Mouse (Mus musculus) C2C12 (cell line): Measurements from ENCODE around the gene Rtn1. TPM values are rescaled to one million over a fixed set of nuclear protein-coding genes. Genes with fewer than 3 reads are reported as not detected.

Experiments used
- H3K27me3 ChIP-seq: one replicate; pipeline ENCODE4 v1.6.1; 2011; ENCODE audit not compliant: control insufficient read depth, insufficient read depth, insufficient read length
- H3K36me3 ChIP-seq: one replicate; pipeline ENCODE4 v1.6.1; 2011; ENCODE audit not compliant: control insufficient read depth, insufficient read depth
- H3K4me3 ChIP-seq: one replicate; pipeline ENCODE4 v1.5.1; 2011; ENCODE audit warnings: mild to moderate bottlenecking, control low read depth; ENCODE audit not compliant: poor library complexity, insufficient read depth, severe bottlenecking
- H3K79me2 ChIP-seq: one replicate; pipeline ENCODE4 v1.6.1; 2011; ENCODE audit not compliant: control insufficient read depth, insufficient read depth
- H3K79me3 ChIP-seq: one replicate; pipeline ENCODE4 v1.6.1; 2011; ENCODE audit warnings: low read depth, control low read depth
- H3ac ChIP-seq: one replicate; pipeline ENCODE3; 2011; ENCODE audit warnings: low read depth; ENCODE audit not compliant: control insufficient read depth, insufficient read length
- CEBPB ChIP-seq: IDR thresholded peaks from one replicate; pipeline ENCODE4 v1.6.1; 2011; ENCODE audit warnings: low read depth, mild to moderate bottlenecking, control low read depth, moderate library complexity
- CTCF ChIP-seq: IDR thresholded peaks from one replicate; pipeline ENCODE4 v1.5.1; 2011; ENCODE audit not compliant: control insufficient read depth, insufficient read depth, insufficient read length
- FOSL1 ChIP-seq: IDR thresholded peaks from one replicate; pipeline ENCODE4 v1.8.0; 2011; ENCODE audit warnings: mild to moderate bottlenecking, low read length; ENCODE audit not compliant: poor library complexity, insufficient read depth, severe bottlenecking
- MAX ChIP-seq: IDR thresholded peaks from one replicate; pipeline ENCODE4 v1.6.1; 2011; ENCODE audit warnings: mild to moderate bottlenecking, control low read depth
- MYOD1 ChIP-seq: IDR thresholded peaks from one replicate; pipeline ENCODE4 v1.6.1; 2011; ENCODE audit warnings: low read depth; ENCODE audit not compliant: control insufficient read depth, insufficient read length
- MYOG ChIP-seq: IDR thresholded peaks from one replicate; pipeline ENCODE4 v1.6.1; 2011; ENCODE audit not compliant: control insufficient read depth, insufficient read length; ENCODE audit errors: extremely low read depth
- USF1 ChIP-seq: IDR thresholded peaks from one replicate; pipeline ENCODE4 v1.6.1; 2011; ENCODE audit warnings: low read depth, mild to moderate bottlenecking, control low read depth, moderate library complexity
- polyA plus RNA-seq: library from polyadenylated mRNA; unstranded; fragments of >200 nt; fragmentation: generic; extraction: Trizol; gene quantifications from one replicate; pipeline ENCODE4 v1.2.1, GENCODE M21; 2012; ENCODE audit warnings: missing spikeins

The Rtn1 gene
- polyA plus RNA-seq, 1 experiment = not detected

DNA sequence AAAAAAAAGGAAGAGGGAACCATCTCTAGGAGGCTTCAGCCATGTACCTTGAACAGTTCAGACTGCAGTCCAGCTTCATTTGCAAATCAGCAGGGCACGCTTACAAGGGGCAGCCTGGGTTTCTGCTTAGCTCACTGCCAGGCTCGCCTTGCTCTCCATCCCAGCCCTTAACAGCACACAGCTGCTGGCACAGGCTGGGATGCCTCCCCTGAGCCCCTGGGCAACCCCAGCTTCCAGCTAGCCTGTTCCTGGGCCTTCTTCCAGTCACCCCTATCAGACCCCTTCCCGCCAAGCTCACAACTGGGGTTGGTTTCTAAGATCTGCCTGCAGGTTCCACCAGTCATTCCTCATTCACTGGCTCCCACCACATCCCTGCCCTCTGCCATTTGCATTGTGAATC is 155.8 kb downstream of the Rtn1 start:
- Histone ChIP-seq H3K36me3 (no peaks in the 10 kb centered on the region), H3K27me3 (peaks cover 4% of the 10 kb centered on the region), H3K79me2 (no peaks in the 10 kb centered on the region), H3K79me3 (no peaks in the 10 kb centered on the region), H3ac (no peak overlapping the region), H3K4me3 (no peak overlapping the region)
- no peak for TF ChIP-seq MYOD1
- no peak for TF ChIP-seq MAX
- no peak for TF ChIP-seq CTCF
- TF ChIP-seq FOSL1 = no peak
- no peak for TF ChIP-seq MYOG
- TF ChIP-seq CEBPB = no peak
- TF ChIP-seq USF1 = no peak

DNA sequence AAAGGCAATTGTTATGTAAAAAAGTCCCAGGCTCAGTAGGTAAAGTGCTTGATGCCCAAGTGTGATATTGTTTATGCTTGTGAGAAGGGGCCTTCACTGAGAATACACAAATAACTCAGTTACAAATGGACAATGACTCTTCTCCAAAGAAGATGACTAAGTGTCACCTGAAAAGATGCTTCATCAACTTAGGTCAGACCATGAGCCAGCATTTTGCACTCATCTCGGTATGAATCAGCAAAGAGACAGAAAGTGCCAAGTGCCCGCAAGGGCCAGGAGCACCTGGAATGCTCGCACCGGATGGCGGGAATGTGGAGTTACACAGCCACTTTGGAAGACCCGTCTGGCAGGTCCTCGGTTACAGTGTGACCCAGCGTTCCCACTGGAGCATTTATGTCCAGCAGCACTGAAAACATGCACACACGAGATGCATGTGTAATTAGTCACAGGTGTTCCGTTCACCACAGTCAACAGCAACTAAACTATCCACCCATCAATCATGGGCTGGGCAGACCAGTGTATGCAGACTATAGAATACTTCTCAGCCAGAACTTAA is 156.9 kb downstream of the Rtn1 start:
- H3K79me2 ChIP-seq = no peaks in the 10 kb centered on the region
- H3K36me3 ChIP-seq = no peaks in the 10 kb centered on the region
- no peaks in the 10 kb centered on the region for H3K79me3 ChIP-seq
- H3K27me3 ChIP-seq = peaks cover 4% of the 10 kb centered on the region
- no peak overlapping the region for H3ac ChIP-seq
- no peak overlapping the region for H3K4me3 ChIP-seq
- TF ChIP-seq MAX (no peak), MYOD1 (no peak), CEBPB (no peak), CTCF (no peak), MYOG (no peak), FOSL1 (no peak), USF1 (no peak)

DNA sequence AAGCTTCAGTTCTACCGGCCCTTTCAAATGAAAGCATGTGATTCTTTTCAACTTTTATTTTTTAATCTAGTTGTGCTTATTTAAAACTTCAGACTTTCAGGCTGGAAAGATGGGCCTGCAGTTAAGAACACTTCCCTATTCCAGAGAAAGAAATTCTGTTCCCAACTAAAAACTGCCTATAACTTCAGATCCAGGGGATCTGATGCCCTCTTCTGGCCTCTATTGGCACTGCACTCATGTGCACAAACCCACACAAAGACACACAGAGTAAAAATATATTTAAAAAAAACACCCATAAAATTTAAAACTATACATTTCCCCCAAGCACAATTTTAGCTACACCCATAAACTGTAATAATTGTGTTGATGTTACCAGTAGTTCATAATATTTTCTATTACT is 163.9 kb downstream of the Rtn1 start:
- Histone ChIP-seq H3K4me3 (no peak overlapping the region), H3K27me3 (no peaks in the 10 kb centered on the region), H3K79me3 (no peaks in the 10 kb centered on the region), H3K36me3 (no peaks in the 10 kb centered on the region), H3K79me2 (no peaks in the 10 kb centered on the region), H3ac (no peak overlapping the region)
- no peak for TF ChIP-seq MYOD1
- no peak for TF ChIP-seq MAX
- TF ChIP-seq CEBPB = no peak
- TF ChIP-seq FOSL1 = no peak
- TF ChIP-seq CTCF = no peak

DNA sequence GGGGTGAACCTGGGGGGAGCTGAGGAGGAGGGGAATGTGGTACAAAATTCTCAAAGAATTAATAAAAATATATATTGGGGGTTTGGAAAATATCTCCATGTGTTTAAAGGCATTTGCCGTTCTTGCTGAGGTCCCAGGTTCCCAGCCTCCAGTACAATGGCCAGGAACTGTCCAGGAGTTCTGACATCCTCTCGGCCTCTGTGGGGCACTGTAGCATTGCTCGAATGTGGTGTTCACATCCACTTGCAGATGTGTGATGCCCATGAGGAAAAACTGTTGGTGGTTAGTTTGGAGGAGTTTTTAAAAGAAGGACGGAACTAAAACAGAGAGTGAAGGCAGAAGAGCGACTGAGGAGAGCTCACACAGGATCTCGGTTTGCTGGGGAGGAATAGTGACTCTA is 166.0 kb downstream of the Rtn1 start:
- H3K79me2 ChIP-seq = no peaks in the 10 kb centered on the region

DNA sequence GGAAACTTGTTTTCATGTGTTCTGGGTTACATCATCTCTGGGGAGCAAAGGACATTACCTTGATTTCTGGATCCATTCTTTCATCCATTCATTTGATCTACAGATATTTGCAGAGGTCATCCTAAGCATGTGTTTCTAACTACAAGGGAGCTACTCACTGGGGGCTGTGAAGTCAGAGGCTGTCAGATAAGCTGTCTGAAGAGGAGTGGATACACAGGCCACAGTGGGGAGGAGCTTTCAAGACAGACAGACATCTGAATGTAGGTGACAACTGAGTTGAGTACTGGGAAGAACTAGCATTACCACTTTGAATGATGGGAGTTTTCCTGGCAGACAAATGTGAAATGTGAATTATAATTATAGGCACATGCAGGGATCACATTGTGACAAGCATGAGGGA is 168.3 kb downstream of the Rtn1 start:
- H3K79me2 ChIP-seq = no peaks in the 10 kb centered on the region
- no peak overlapping the region for H3K4me3 ChIP-seq
- no peaks in the 10 kb centered on the region for H3K79me3 ChIP-seq
- no peak overlapping the region for H3ac ChIP-seq
- TF ChIP-seq FOSL1 = no peak
- TF ChIP-seq MYOD1 = no peak
- TF ChIP-seq MAX = no peak
- no peak for TF ChIP-seq CEBPB
- H3K27me3 ChIP-seq = peaks cover 22% of the 10 kb centered on the region
- no peaks in the 10 kb centered on the region for H3K36me3 ChIP-seq

More for the DNA sequence above, 166.0 kb downstream of the Rtn1 start:
- TF ChIP-seq CEBPB (no peak), MAX (no peak), CTCF (no peak), FOSL1 (no peak), MYOG (no peak), MYOD1 (no peak), USF1 (no peak)
- Histone ChIP-seq H3K27me3 (peaks cover 6% of the 10 kb centered on the region), H3ac (no peak overlapping the region), H3K36me3 (no peaks in the 10 kb centered on the region), H3K4me3 (no peak overlapping the region), H3K79me3 (no peaks in the 10 kb centered on the region)

DNA sequence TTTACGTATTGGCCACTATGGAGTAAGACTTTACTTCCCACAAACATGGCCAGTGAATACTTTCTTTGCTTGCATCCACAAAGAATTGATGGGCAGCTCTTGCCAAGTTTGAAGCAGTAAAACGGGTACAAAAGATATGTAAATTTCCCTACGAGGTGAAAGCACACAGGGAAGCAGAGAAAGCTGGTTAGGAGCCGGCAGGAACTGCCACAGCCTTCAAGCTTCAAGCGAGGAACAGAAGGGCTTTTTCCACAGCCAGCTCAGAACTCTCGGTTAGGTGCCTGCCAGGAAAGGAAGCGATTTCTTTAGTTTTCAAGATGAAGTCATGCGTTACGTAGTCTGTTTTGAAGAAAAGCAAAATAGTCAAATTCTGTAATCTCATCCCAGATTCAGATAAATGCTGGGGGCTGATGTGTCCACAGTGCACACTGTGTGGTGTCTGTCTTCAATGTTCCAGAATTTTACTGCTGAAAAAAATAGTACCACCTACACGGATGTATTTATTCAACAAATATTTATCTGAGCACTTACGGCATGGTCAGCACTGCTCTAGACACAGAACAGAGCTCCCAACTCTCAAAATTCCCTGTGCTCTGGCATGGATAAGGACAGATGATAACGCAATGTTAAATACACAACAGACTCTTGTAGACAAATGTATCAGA is 169.5 kb downstream of the Rtn1 start:
- no peak overlapping the region for H3K4me3 ChIP-seq
- H3K27me3 ChIP-seq = peaks cover 27% of the 10 kb centered on the region
- H3K36me3 ChIP-seq = no peaks in the 10 kb centered on the region
- no peaks in the 10 kb centered on the region for H3K79me2 ChIP-seq
- H3ac ChIP-seq = no peak overlapping the region
- H3K79me3 ChIP-seq = no peaks in the 10 kb centered on the region
- TF ChIP-seq FOSL1 = no peak
- no peak for TF ChIP-seq MYOD1
- TF ChIP-seq MYOG = no peak
- TF ChIP-seq MAX = no peak
- no peak for TF ChIP-seq CEBPB
- no peak for TF ChIP-seq USF1
- no peak for TF ChIP-seq CTCF
